Comparison of ENCODE assay signal across 25 mouse cellular contexts in genomic region chr9:50524936-50525335, GRCm38 (mm10). TPM values are rescaled to one million over a fixed set of nuclear protein-coding genes. Genes with fewer than 3 reads are reported as not detected.
DNase-seq lines count a peak whose midpoint lies in the region; ATAC-seq and TF ChIP-seq lines count a peak whose summit lies in the region.
"Had no signal": no experiment of that assay in that cellular context is flagged by ENCODE, and none has a peak within 500 bp of the region (broad histone marks: within the 10 kb centered on the region; RNA-seq: fewer than 3 reads in every experiment).

No protein-coding gene starts in this region.

- no peaks in the 10 kb centered on the region for H3K27me3 ChIP-seq in lung, postnatal 0 days (replicated peaks; ENCODE audit: insufficient read depth, low read length)
- H3K27me3 ChIP-seq: embryonic facial prominence, embryonic 15.5 days; forebrain, embryonic 15.5 days; heart, embryonic 12.5 days had no signal

- no peak overlapping the region for H3K27ac ChIP-seq in lung, postnatal 0 days (ENCODE audit: low read length)
- H3K27ac ChIP-seq: embryonic facial prominence, embryonic 15.5 days; forebrain, embryonic 10.5 days; forebrain, embryonic 15.5 days; hindbrain, embryonic 10.5 days; hindbrain, embryonic 14.5 days had no signal

- H3K4me2 ChIP-seq in lung, postnatal 0 days (replicated peaks; ENCODE audit: low read depth, low read length) = no peak overlapping the region
- H3K4me2 ChIP-seq: embryonic facial prominence, embryonic 15.5 days; forebrain, embryonic 15.5 days; heart, embryonic 12.5 days; hindbrain, embryonic 14.5 days had no signal

- H3K4me1 ChIP-seq in lung, postnatal 0 days (ENCODE audit: insufficient read depth, low read depth, low read length) = peaks cover 6% of the 10 kb centered on the region; the same call in 1 of the 2 replicates

- DNase-seq in embryo, embryonic 10 days (ENCODE audit: low spot score) = peak; percentile 2
- DNase-seq in embryo, embryonic 10.5 days (ENCODE audit: low spot score) = no peak
- peak; percentile 65 for DNase-seq in adipocyte (ENCODE audit: low spot score)
- DNase-seq in adrenal gland, postnatal 14 days = peak; percentile 57
- no peak for DNase-seq in lung, postnatal 0 days (ENCODE audit: low spot score)
- DNase-seq: cerebellum, adult 18-20 months; cerebellum, adult 9-11 months; cerebellum, postnatal 36 days; embryo, embryonic 11 days; gastrocnemius, postnatal 36 days; kidney, adult 2 months had no signal

- TF ChIP-seq CTCF in lung, postnatal 0 days (IDR thresholded peaks at IDR 0.05) = no peak

- 0 out of 2 replicates have a peak, but pooled peaks have one; percentile 13 for ATAC-seq in granulocyte monocyte progenitor cell, adult 5-6 weeks (replicated peaks; ENCODE audit: poor library complexity, severe bottlenecking)
- ATAC-seq in lung, postnatal 0 days = no peak
- ATAC-seq: forebrain, embryonic 15.5 days; intestine, embryonic 16.5 days had no signal

- no peaks in the 10 kb centered on the region for H3K36me3 ChIP-seq in lung, postnatal 0 days (ENCODE audit: insufficient read depth, low read length)
- H3K36me3 ChIP-seq: forebrain, embryonic 15.5 days had no signal

- 83% methylated on average over 5 of the region's 5 CpGs for WGBS in lung, postnatal 0 days

- no peak overlapping the region for H3K4me3 ChIP-seq in lung, postnatal 0 days (ENCODE audit: low read depth, low read length)
- H3K4me3 ChIP-seq: embryonic facial prominence, embryonic 15.5 days; erythroblast, embryonic 14.5 days; forebrain, embryonic 10.5 days; forebrain, embryonic 15.5 days; heart, embryonic 12.5 days; hindbrain, embryonic 10.5 days had no signal

- no peak overlapping the region for H3K9ac ChIP-seq in lung, postnatal 0 days (replicated peaks; ENCODE audit: low read depth)
- H3K9ac ChIP-seq: embryonic facial prominence, embryonic 15.5 days; forebrain, embryonic 15.5 days; heart, embryonic 12.5 days; hindbrain, embryonic 14.5 days had no signal

- TF ChIP-seq EP300 in lung, postnatal 0 days (IDR thresholded peaks at IDR 0.05) = no peak

- H3K9me3 ChIP-seq in lung, postnatal 0 days (ENCODE audit: low read length) = no peaks in the 10 kb centered on the region
- H3K9me3 ChIP-seq: embryonic facial prominence, embryonic 15.5 days; forebrain, embryonic 10.5 days; forebrain, embryonic 15.5 days; heart, embryonic 12.5 days; hindbrain, embryonic 10.5 days had no signal

RNA-seq across cellular contexts. Expression of gene Pts, which starts 3.6 kb away (rescaled TPM):
- 68.9 and 73.9 TPM in 2 replicates for total RNA-seq in adrenal gland, postnatal 14 days (2021)
- total RNA-seq in granulocyte monocyte progenitor cell, adult 5-6 weeks (2014; fragmentation: Nextera tagmentation) = 107 and 145 TPM in 2 replicates
- 77.5 and 108 TPM in 2 replicates for total RNA-seq in granulocyte monocyte progenitor cell, adult 5-6 weeks (2017)
- 76.0 and 79.4 TPM in 2 replicates for polyA plus RNA-seq in lung, postnatal 0 days (2015; fragmentation: Nextera tagmentation; extraction: Ambion mirVana)

RNA-seq across cellular contexts. Expression of gene Il18, which starts 29.7 kb away (rescaled TPM):
- total RNA-seq in adrenal gland, postnatal 14 days (2021) = 5.7 and 8.4 TPM in 2 replicates
- 1.0 and 4.5 TPM in 2 replicates for total RNA-seq in granulocyte monocyte progenitor cell, adult 5-6 weeks (2014; fragmentation: Nextera tagmentation)
- 2.6 and 4.2 TPM in 2 replicates for total RNA-seq in granulocyte monocyte progenitor cell, adult 5-6 weeks (2017)
- polyA plus RNA-seq in lung, postnatal 0 days (2015; fragmentation: Nextera tagmentation; extraction: Ambion mirVana) = 26.8 and 29.3 TPM in 2 replicates
- polyA plus RNA-seq: erythroblast, embryonic 14.5 days had no signal

RNA-seq across cellular contexts. Expression of gene Bco2, which starts 30.0 kb away (rescaled TPM):
- total RNA-seq in adrenal gland, postnatal 14 days (2021) = 2.1 and 3.7 TPM in 2 replicates
- total RNA-seq in granulocyte monocyte progenitor cell, adult 5-6 weeks (2014; fragmentation: Nextera tagmentation) = not detected in 2 replicates
- 0.62 and 1.0 TPM in 2 replicates for total RNA-seq in granulocyte monocyte progenitor cell, adult 5-6 weeks (2017)
- polyA plus RNA-seq in lung, postnatal 0 days (2015; fragmentation: Nextera tagmentation; extraction: Ambion mirVana) = 0.19 and 0.39 TPM in 2 replicates
- polyA plus RNA-seq: erythroblast, embryonic 14.5 days had no signal

RNA-seq across cellular contexts. Expression of gene Plet1, which starts 30.6 kb away (rescaled TPM):
- total RNA-seq in adrenal gland, postnatal 14 days (2021) = 0.33 and 0.41 TPM in 2 replicates
- 5.2 TPM in 1 of 2 replicates, not detected in the other for total RNA-seq in granulocyte monocyte progenitor cell, adult 5-6 weeks (2014; fragmentation: Nextera tagmentation)
- total RNA-seq in granulocyte monocyte progenitor cell, adult 5-6 weeks (2017) = not detected in 2 replicates
- 53.8 and 60.8 TPM in 2 replicates for polyA plus RNA-seq in lung, postnatal 0 days (2015; fragmentation: Nextera tagmentation; extraction: Ambion mirVana)
- total RNA-seq: gastrocnemius, postnatal 36 days had no signal
- polyA plus RNA-seq: erythroblast, embryonic 14.5 days; forebrain, embryonic 15.5 days had no signal

RNA-seq across cellular contexts. Expression of gene Tex12, which starts 36.2 kb away (rescaled TPM):
- total RNA-seq in adrenal gland, postnatal 14 days (2021) = not detected in 2 replicates
- not detected in 2 replicates for total RNA-seq in granulocyte monocyte progenitor cell, adult 5-6 weeks (2014; fragmentation: Nextera tagmentation)
- total RNA-seq in granulocyte monocyte progenitor cell, adult 5-6 weeks (2017) = not detected in 2 replicates
- polyA plus RNA-seq in lung, postnatal 0 days (2015; fragmentation: Nextera tagmentation; extraction: Ambion mirVana) = not detected in 2 replicates
- total RNA-seq: gastrocnemius, adult 8-10 months; gastrocnemius, postnatal 36 days; heart, adult 8-10 months; heart, postnatal 25 days had no signal
- polyA plus RNA-seq: embryonic facial prominence, embryonic 11.5 days; embryonic facial prominence, embryonic 15.5 days; erythroblast, embryonic 14.5 days; forebrain, embryonic 10.5 days; heart, embryonic 12.5 days; heart, embryonic 16.5 days; hindbrain, embryonic 14.5 days; intestine, embryonic 16.5 days; kidney, adult 2 months had no signal

Comparison
In these comparisons a context has a peak if more than half of its experiments do, and no peak if none do; other contexts are left out.
1. DNase-seq: peak in embryo, embryonic 10 days (single experiment), adipocyte (single experiment) and adrenal gland, postnatal 14 days (single experiment); none in embryo, embryonic 10.5 days (single experiment) and lung, postnatal 0 days (single experiment).